Mouse (Mus musculus) hindbrain, embryonic 13.5 days (tissue): Measurements from ENCODE around the gene Polr2a. TPM values are rescaled to one million over a fixed set of nuclear protein-coding genes. Genes with fewer than 3 reads are reported as not detected.
"Not testable (repeated sequence)": the region's sequence is repeated elsewhere in the genome, so short reads cannot be mapped to it uniquely, and the experiment has no call there.

Source experiments
- ATAC-seq: fragments of 200-750 bp; cut with Nextera tagmentation; 2 replicates; pipeline ENCODE4 v1.8.0; 2017; ENCODE audit warnings: moderate TSS enrichment; ENCODE audit not compliant: low FRiP score
- H3K27ac ChIP-seq: fragments of 300-500 bp; sonication (generic); 2 replicates; pipeline ENCODE4 v1.5.1; 2015; ENCODE audit warnings: inconsistent platforms, mild to moderate bottlenecking, moderate library complexity
- H3K27me3 ChIP-seq: fragments of 300-500 bp; sonication (generic); 2 replicates; pipeline ENCODE4 v1.6.1; 2015; ENCODE audit warnings: mild to moderate bottlenecking, inconsistent platforms
- H3K36me3 ChIP-seq: fragments of 300-500 bp; sonication (generic); 2 replicates; pipeline ENCODE4 v1.6.1; 2015; ENCODE audit warnings: mild to moderate bottlenecking, inconsistent platforms
- H3K4me1 ChIP-seq: fragments of 300-500 bp; sonication (generic); replicated peaks from 2 replicates; pipeline ENCODE4 v1.6.1; 2015; ENCODE audit warnings: inconsistent platforms
- H3K4me2 ChIP-seq: fragments of 300-500 bp; sonication (generic); 2 replicates; pipeline ENCODE4 v1.6.1; 2015; ENCODE audit warnings: inconsistent platforms, mild to moderate bottlenecking, moderate library complexity
- H3K4me3 ChIP-seq: fragments of 300-500 bp; sonication (generic); 2 replicates; pipeline ENCODE4 v1.5.1; 2015; ENCODE audit warnings: mild to moderate bottlenecking, inconsistent platforms
- H3K9ac ChIP-seq: fragments of 300-500 bp; sonication (generic); 2 replicates; pipeline ENCODE4 v1.6.1; 2015; ENCODE audit warnings: mild to moderate bottlenecking, inconsistent platforms
- H3K9me3 ChIP-seq: fragments of 300-500 bp; sonication (generic); 2 replicates; pipeline ENCODE4 v1.6.1; 2016; ENCODE audit warnings: inconsistent platforms
- WGBS: fragments of 180-500 bp; shearing (Covaris S2); methylation state at CpG from one replicate; pipeline ENCODE4 v1.1.7; 2015; 5-methylcytosine and 5-hydroxymethylcytosine counted together
- polyA plus RNA-seq: library from polyadenylated mRNA; unstranded; fragments of >200 nt; fragmentation: Nextera tagmentation; extraction: Ambion mirVana; gene quantifications from 2 replicates; pipeline ENCODE4 v1.2.1, GENCODE M21; 2015

The Polr2a gene
- polyA plus RNA-seq, 1 experiment from 2014 or later: 18.8 TPM

GRCm38 (mm10) chr11:69760901-69761200 lies 2.4 kb upstream of the Polr2a start:
- H3K27ac ChIP-seq: peak overlapping the region; percentile 99
- H3K4me2 ChIP-seq: no peak overlapping the region
- 91% methylated on average over 7 of the region's 7 CpGs for WGBS
- no peaks in the 10 kb centered on the region for H3K9me3 ChIP-seq
- H3K27me3 ChIP-seq: no peaks in the 10 kb centered on the region
- no peak overlapping the region; the same call in 1 of the 2 replicates for H3K9ac ChIP-seq
- ATAC-seq: no peak
- H3K4me3 ChIP-seq: no peak overlapping the region
- H3K4me1 ChIP-seq: peaks cover 41% of the 10 kb centered on the region
- H3K36me3 ChIP-seq: no peaks in the 10 kb centered on the region

GRCm38 (mm10) chr11:69760160-69760900 lies 1.9 kb upstream of the Polr2a start:
- Histone ChIP-seq H3K4me3 (peak overlapping the region; percentile 54), H3K36me3 (no peaks in the 10 kb centered on the region), H3K9ac (peak overlapping the region; percentile 77), H3K27ac (peak overlapping the region; percentile 99), H3K4me1 (peaks cover 44% of the 10 kb centered on the region), H3K4me2 (peak overlapping the region; percentile 86), H3K27me3 (no peaks in the 10 kb centered on the region), H3K9me3 (no peaks in the 10 kb centered on the region)
- ATAC-seq: no peak
- WGBS: 78% methylated on average over 14 of the region's 14 CpGs

- peak; percentile 91 for ATAC-seq
- Histone ChIP-seq H3K4me3 (peak overlapping the region; percentile 54), H3K9me3 (no peaks in the 10 kb centered on the region), H3K36me3 (no peaks in the 10 kb centered on the region), H3K4me1 (peaks cover 49% of the 10 kb centered on the region), H3K4me2 (peak overlapping the region; percentile 86), H3K27me3 (no peaks in the 10 kb centered on the region), H3K9ac (peak overlapping the region; percentile 77), H3K27ac (peak overlapping the region; percentile 99)
- under 1% methylated on average over 37 of the region's 37 CpGs for WGBS
Measured at GRCm38 (mm10) chr11:69758971-69759721, 709 bp upstream of the Polr2a start.

- H3K4me2 ChIP-seq: peak overlapping the region; percentile 86
- H3K9me3 ChIP-seq: no peaks in the 10 kb centered on the region
- ATAC-seq: peak; percentile 85
- 0% methylated on average over 26 of the region's 26 CpGs for WGBS
- peak overlapping the region; percentile 99 for H3K27ac ChIP-seq
- no peaks in the 10 kb centered on the region for H3K27me3 ChIP-seq
- peak overlapping the region; percentile 87 for H3K9ac ChIP-seq
- no peaks in the 10 kb centered on the region for H3K36me3 ChIP-seq
- peak overlapping the region; percentile 54 for H3K4me3 ChIP-seq
- H3K4me1 ChIP-seq: peaks cover 55% of the 10 kb centered on the region
Measured at GRCm38 (mm10) chr11:69758090-69758456, 364 bp downstream of the Polr2a start.

GRCm38 (mm10) chr11:69757303-69758089 lies 941 bp downstream of the Polr2a start:
- no peaks in the 10 kb centered on the region for H3K27me3 ChIP-seq
- H3K4me1 ChIP-seq: peaks cover 61% of the 10 kb centered on the region
- 45% methylated on average over 9 of the region's 9 CpGs for WGBS
- peak overlapping the region; percentile 86 for H3K4me2 ChIP-seq
- H3K27ac ChIP-seq: peak overlapping the region; percentile 99
- no peaks in the 10 kb centered on the region for H3K36me3 ChIP-seq
- ATAC-seq: no peak
- H3K4me3 ChIP-seq: peak overlapping the region; percentile 54
- peak overlapping the region; percentile 87 for H3K9ac ChIP-seq
- no peaks in the 10 kb centered on the region for H3K9me3 ChIP-seq

GRCm38 (mm10) chr11:69754701-69755100 lies 3.7 kb downstream of the Polr2a start:
- Histone ChIP-seq H3K36me3 (no peaks in the 10 kb centered on the region), H3K9me3 (no peaks in the 10 kb centered on the region), H3K9ac (no peak overlapping the region), H3K4me3 (peak overlapping the region; percentile 3; the same call in 1 of the 2 replicates), H3K4me2 (peak overlapping the region; percentile 86), H3K27me3 (no peaks in the 10 kb centered on the region), H3K4me1 (peaks cover 59% of the 10 kb centered on the region), H3K27ac (no peak overlapping the region)
- 65% methylated on average over 3 of the region's 3 CpGs for WGBS
- no peak for ATAC-seq

GRCm38 (mm10) chr11:69754233-69754632 lies 4.2 kb downstream of the Polr2a start:
- H3K4me1 ChIP-seq: peaks cover 56% of the 10 kb centered on the region
- H3K9me3 ChIP-seq: no peaks in the 10 kb centered on the region
- WGBS: 79% methylated on average over 5 of the region's 5 CpGs
- H3K4me3 ChIP-seq: 0 out of 2 replicates have a peak overlapping the region, but pooled peaks have one; percentile 3
- H3K27me3 ChIP-seq: no peaks in the 10 kb centered on the region
- H3K36me3 ChIP-seq: no peaks in the 10 kb centered on the region
- H3K27ac ChIP-seq: no peak overlapping the region
- no peak for ATAC-seq
- peak overlapping the region; percentile 86 for H3K4me2 ChIP-seq
- no peak overlapping the region for H3K9ac ChIP-seq

GRCm38 (mm10) chr11:69752686-69753085 lies 5.8 kb downstream of the Polr2a start:
- H3K4me3 ChIP-seq: no peak overlapping the region
- peaks cover 55% of the 10 kb centered on the region for H3K4me1 ChIP-seq
- H3K36me3 ChIP-seq: peaks cover 5% of the 10 kb centered on the region
- no peaks in the 10 kb centered on the region for H3K9me3 ChIP-seq
- no peak for ATAC-seq
- no peak overlapping the region for H3K9ac ChIP-seq
- H3K27ac ChIP-seq: no peak overlapping the region
- H3K4me2 ChIP-seq: no peak overlapping the region
- no peaks in the 10 kb centered on the region for H3K27me3 ChIP-seq

- Histone ChIP-seq H3K4me1 (peaks cover 45% of the 10 kb centered on the region), H3K4me2 (no peak overlapping the region), H3K27me3 (no peaks in the 10 kb centered on the region), H3K27ac (no peak overlapping the region), H3K36me3 (peaks cover 15% of the 10 kb centered on the region), H3K9me3 (no peaks in the 10 kb centered on the region), H3K9ac (no peak overlapping the region), H3K4me3 (no peak overlapping the region)
- WGBS: 82% methylated on average over 3 of the region's 3 CpGs
- ATAC-seq: no peak
Measured at GRCm38 (mm10) chr11:69751635-69752034, 6.8 kb downstream of the Polr2a start.

GRCm38 (mm10) chr11:69731408-69731807 lies 27.0 kb downstream of the Polr2a start:
- peaks cover 34% of the 10 kb centered on the region for H3K36me3 ChIP-seq
- H3K4me3 ChIP-seq: not testable (repeated sequence)
- WGBS: 69% methylated on average over 1 of the region's 3 CpGs

GRCm38 (mm10) chr11:69729063-69729462 lies 29.4 kb downstream of the Polr2a start:
- H3K9me3 ChIP-seq: 0 out of 2 replicates have a peak, but pooled peaks cover 5% of the 10 kb centered on the region
- H3K36me3 ChIP-seq: peaks cover 10% of the 10 kb centered on the region
- H3K4me3 ChIP-seq: no peak overlapping the region
- no peak for ATAC-seq
- no peak overlapping the region for H3K4me2 ChIP-seq
- H3K4me1 ChIP-seq: no peaks in the 10 kb centered on the region
- 14% methylated on average over 3 of the region's 3 CpGs for WGBS
- no peak overlapping the region for H3K9ac ChIP-seq
- no peak overlapping the region for H3K27ac ChIP-seq
- no peaks in the 10 kb centered on the region for H3K27me3 ChIP-seq

More at GRCm38 (mm10) chr11:69731408-69731807, 27.0 kb downstream of the Polr2a start:
- not testable (repeated sequence) for H3K9me3 ChIP-seq, ATAC-seq, H3K27ac ChIP-seq, H3K9ac ChIP-seq, H3K27me3 ChIP-seq, H3K4me2 ChIP-seq, H3K4me1 ChIP-seq

- no peak overlapping the region for H3K9ac ChIP-seq
- 0 out of 2 replicates have a peak, but pooled peaks cover 5% of the 10 kb centered on the region for H3K9me3 ChIP-seq
- H3K36me3 ChIP-seq: no peaks in the 10 kb centered on the region
- no peak overlapping the region for H3K4me2 ChIP-seq
- H3K4me1 ChIP-seq: no peaks in the 10 kb centered on the region
- no peak for ATAC-seq
- no peak overlapping the region for H3K27ac ChIP-seq
- H3K4me3 ChIP-seq: no peak overlapping the region
- no peaks in the 10 kb centered on the region for H3K27me3 ChIP-seq
- 38% methylated on average over 5 of the region's 5 CpGs for WGBS
Measured at GRCm38 (mm10) chr11:69725951-69726350, 32.5 kb downstream of the Polr2a start.
